Mouse (Mus musculus): Measurements from ENCODE around the gene Chst11.

The Chst11 gene

DNA sequence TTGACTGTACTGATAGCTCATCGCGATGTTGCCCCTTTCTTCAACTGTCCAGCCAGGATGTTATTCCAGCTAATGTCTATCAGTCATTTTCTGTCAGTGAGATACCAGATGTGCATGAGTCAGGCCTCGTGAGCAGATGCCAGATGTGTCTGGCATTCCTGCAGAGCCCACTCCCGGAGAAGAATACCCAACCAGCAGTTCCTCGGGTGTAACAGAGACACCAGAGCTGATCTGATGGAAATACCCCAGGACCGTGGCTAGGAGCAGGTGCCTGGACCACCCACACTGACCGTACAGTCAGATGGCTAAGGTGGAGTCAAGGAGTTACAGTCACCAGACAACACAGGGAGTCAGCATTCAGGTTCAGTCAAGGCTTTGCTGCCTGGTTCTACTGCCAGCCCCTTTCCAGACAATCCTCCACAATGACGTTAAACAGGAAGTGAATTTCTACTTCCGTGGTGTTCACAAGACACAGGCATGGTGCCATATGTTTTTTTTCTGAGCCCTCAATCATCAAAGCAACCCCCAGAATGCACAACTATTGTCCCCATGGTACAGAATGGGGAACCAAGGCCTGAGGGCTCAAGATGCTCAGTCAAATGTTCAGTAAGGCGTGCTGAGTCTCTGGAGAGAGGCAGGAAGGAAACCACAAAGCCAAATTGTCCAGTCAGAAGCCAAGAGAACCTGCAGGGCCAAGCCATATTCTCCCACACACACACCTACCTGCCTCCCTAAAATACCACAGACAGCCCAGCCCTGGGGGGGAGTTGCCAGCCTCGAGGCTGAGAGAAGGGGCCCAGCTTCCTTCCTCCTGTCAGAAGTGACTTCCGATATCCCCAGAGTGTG is 198.6 kb downstream of the Chst11 start:
- DNase-seq: peak; percentile 44

- DNase-seq: no peak
Observed at GRCm38 (mm10) chr10:83184480-83185069, 199.3 kb downstream of the Chst11 start.

DNA sequence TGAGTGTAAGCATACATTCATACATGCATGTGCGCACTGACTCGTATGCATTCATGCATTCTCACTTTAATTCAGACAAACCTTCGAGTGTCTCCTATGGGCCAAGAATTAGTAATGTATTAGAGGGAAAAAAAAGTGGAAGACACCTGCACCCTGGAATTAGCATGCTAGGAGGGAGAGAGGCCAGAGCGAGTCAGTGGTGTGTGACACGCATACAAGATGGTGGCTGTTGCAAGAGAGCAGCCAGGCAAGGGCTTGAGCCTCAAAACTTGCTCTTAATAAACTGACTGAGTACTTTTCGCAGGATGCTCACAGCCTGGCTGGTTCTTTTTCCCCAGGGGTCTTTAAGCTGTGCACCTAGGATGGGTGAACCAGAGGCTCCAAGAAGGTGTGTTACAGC is 199.8 kb downstream of the Chst11 start:
- DNase-seq: no peak

- no peak for DNase-seq
Observed at GRCm38 (mm10) chr10:83186167-83186566, 200.9 kb downstream of the Chst11 start.

- no peak for DNase-seq
Observed at GRCm38 (mm10) chr10:83186984-83187383, 201.7 kb downstream of the Chst11 start.

DNA sequence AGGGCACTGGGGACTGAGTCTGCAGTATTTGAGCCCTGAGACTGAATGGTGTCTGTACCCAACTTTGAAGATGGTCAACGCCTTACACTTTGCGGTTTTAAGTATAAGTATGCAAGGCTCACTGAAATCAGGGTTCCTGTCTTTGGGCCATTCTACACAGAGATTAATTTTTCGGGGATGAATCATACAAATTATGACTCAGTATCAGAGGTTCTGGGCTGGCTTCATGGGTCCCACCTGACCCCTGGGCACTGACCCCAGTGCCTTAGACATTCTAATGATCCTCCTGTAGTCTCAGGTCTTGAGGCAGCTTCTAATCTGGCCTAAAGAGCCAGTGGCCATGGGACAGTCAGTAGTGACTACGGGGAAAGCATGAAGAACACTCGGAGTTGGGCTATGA is 203.8 kb downstream of the Chst11 start:
- DNase-seq: no peak

GRCm38 (mm10) chr10:83191476-83191875 is 206.2 kb downstream of the Chst11 start:
- DNase-seq: no peak

- no peak for DNase-seq
Observed at GRCm38 (mm10) chr10:83191982-83192381, 206.7 kb downstream of the Chst11 start.

- DNase-seq: peak; percentile 86
Observed at GRCm38 (mm10) chr10:83197690-83198336, 212.5 kb downstream of the Chst11 start.

DNA sequence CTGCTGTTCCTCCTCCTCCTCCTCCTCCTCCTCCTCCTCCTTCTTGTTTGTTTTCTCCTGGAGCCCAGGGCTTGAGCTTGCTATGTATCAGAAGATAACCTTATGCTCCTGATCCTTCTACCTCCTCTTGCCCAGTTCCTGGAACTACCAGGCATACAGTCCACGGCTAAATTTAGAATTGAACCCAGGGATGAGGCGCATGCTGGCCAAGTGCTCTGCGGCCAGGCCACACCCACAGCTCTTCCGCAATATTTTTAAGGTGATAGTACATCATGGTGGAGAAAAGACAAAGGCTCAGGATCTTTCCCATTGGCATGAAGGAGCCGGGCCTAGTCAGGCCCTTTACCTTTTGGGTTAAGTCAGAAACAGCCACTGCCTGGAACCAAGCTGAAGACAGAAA is 213.4 kb downstream of the Chst11 start:
- no peak for DNase-seq

DNA sequence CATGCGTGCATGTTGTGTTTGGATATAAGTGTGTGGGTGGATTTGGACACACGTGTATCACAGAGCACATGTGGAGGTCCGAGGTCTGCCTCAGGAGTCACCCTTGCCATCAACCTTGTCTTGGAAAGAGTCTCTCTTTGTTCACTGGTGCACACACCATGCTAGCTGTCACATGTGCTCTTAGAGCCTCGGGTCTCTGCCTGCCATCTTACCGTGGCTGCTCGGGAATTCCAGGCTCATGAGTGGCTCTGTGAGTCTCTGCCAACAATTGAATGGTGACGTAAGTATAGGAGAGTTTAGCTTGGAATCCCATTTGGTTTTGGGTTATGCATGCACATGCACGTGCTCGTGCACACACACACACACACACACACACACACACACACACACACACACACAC is 214.0 kb downstream of the Chst11 start:
- DNase-seq: no peak

- DNase-seq: no peak
Observed at GRCm38 (mm10) chr10:83201525-83201924, 216.2 kb downstream of the Chst11 start.

DNA sequence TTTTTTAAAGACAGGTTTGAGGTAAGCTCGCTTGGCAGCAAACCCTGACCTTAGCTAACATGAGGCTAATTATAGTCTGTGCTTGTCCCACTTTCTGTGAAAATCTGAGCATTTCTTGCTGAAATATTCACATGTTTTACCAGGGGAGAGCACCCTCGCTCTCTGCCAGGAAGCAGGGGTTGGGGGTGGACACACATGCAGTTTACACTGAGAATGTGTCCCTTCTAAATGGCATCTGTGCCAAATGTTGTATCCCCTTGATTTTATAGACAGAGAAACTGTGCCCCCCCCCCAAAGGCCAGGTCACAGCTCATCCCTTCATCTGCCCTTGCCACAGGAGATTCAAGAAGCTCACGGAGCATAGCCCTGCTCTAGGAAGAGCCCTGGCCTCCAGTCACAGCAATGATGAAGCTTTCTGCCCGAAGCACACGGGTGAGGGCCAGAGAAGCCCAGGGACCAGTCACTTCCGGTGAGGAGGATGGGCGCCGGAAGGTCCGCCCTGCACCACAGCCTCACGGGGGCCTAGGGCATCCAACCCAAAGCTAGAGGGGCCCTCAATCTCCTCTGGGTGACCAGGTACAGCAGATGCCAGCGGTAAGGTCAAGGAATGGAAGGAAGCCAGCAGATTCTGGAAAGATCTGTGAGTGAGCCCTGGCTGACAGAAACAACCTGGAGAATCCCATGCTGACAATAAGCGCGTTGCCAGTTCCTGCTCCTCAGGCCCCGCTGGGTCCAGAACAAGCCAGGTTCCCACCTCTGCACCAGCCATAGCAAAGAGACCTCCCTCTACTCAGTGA is 217.8 kb downstream of the Chst11 start:
- DNase-seq: no peak

GRCm38 (mm10) chr10:83208436-83208835 is 223.1 kb downstream of the Chst11 start:
- DNase-seq: no peak

GRCm38 (mm10) chr10:83209388-83209787 is 224.1 kb downstream of the Chst11 start:
- no peak for DNase-seq

- DNase-seq: no peak
Observed at GRCm38 (mm10) chr10:83210122-83210521, 224.8 kb downstream of the Chst11 start.

GRCm38 (mm10) chr10:83210968-83211583 is 225.8 kb downstream of the Chst11 start:
- DNase-seq: no peak

DNA sequence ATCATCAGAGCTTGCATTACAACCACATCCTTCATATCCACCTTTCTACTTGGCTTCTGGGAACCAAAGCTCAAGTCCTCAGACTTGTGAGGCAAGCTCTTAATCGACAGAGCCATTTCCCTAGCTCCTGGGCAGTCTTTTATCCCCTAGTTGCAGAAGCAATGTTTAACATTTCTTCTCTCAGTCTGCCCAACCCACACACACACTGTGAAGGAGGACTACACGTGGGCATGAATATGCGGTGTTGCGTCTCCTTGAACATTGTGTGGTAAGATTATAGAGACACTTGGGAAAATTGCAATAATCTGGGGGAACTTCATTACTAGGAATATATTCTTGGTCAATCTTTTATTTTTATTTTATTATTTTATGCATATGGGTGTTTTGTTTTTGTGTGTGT is 227.3 kb downstream of the Chst11 start:
- DNase-seq: no peak

GRCm38 (mm10) chr10:83215559-83215958 is 230.3 kb downstream of the Chst11 start:
- DNase-seq: no peak

- DNase-seq: no peak
Observed at GRCm38 (mm10) chr10:83217256-83217655, 232.0 kb downstream of the Chst11 start.

GRCm38 (mm10) chr10:83218778-83219177 is 233.5 kb downstream of the Chst11 start:
- DNase-seq: no peak

GRCm38 (mm10) chr10:83219729-83220128 is 234.4 kb downstream of the Chst11 start:
- peak; percentile 62 for DNase-seq

DNA sequence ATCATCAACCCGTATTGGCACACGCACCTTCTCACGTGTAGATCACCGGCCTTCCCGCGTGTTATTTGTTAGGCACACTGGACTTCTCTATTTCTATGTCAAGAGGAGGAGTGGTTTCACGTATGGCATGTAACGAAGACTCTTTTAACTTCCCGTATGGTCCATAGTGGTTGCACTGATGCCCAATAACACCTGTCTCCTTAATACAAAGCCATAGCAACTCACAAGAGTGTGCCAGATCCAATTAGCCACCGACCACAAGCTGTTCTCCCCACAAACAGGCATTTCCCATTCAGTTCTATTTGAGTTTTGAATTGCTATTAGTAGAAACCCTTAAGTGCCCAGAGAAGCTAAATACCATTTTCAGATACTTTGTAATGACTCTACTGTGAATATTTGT is 234.9 kb downstream of the Chst11 start:
- DNase-seq: no peak

All from thymus, postnatal 25 days (tissue).